Mouse (Mus musculus): ENCODE measurements at regions not wholly inside any gene's neighbourhood (a gene's known extent, or its start where the extent isn't known, plus 50 kb on each side); places are given as distances from the start of the nearest gene placed in this dataset.

GRCm38 (mm10) chr7:135818298-135818697, 102.1 kb upstream of the Mki67 start:
- Histone ChIP-seq H3K4me3 (ENCODE audit: control insufficient read depth in 1 of 2, insufficient read depth in 1 of 2, low read depth in 1 of 2, low read length in 2 of 2) (no peak overlapping the region), H3K4me2 (ENCODE audit: low read length) (no peak overlapping the region), H3K27me3 (ENCODE audit: control insufficient read depth, insufficient read depth, low read length) (no peaks in the 10 kb centered on the region), H3K36me3 (ENCODE audit: control insufficient read depth, insufficient read depth, low read length) (no peaks in the 10 kb centered on the region), H3K9me3 (ENCODE audit: control insufficient read depth, low read length) (no peaks in the 10 kb centered on the region), H3K9ac (ENCODE audit: low read length) (no peak overlapping the region), H3K27ac (replicated peaks in 1 of 2; ENCODE audit: control insufficient read depth in 1 of 2, insufficient read depth in 1 of 2, low read depth in 2 of 2, low read length in 2 of 2) (no peak overlapping the region), H3K4me1 (ENCODE audit: control insufficient read depth in 2 of 2, insufficient read depth in 2 of 2, low read length in 2 of 2) (no peaks in the 10 kb centered on the region)
- ATAC-seq (ENCODE audit: insufficient number of reproducible peaks, insufficient read depth, low FRiP score, low read depth): no peak
- 63% methylated on average over 3 of the region's 3 CpGs for WGBS

GRCm38 (mm10) chr7:135823884-135824750, 108.0 kb upstream of the Mki67 start:
- H3K9ac ChIP-seq (ENCODE audit: low read length): no peak overlapping the region
- H3K4me2 ChIP-seq (ENCODE audit: low read length): no peak overlapping the region
- no peaks in the 10 kb centered on the region for H3K9me3 ChIP-seq (ENCODE audit: control insufficient read depth, low read length)
- H3K4me3 ChIP-seq (ENCODE audit: control insufficient read depth in 1 of 2, insufficient read depth in 1 of 2, low read depth in 1 of 2, low read length in 2 of 2): no peak overlapping the region
- H3K36me3 ChIP-seq (ENCODE audit: control insufficient read depth, insufficient read depth, low read length): no peaks in the 10 kb centered on the region
- H3K4me1 ChIP-seq (ENCODE audit: control insufficient read depth in 2 of 2, insufficient read depth in 2 of 2, low read length in 2 of 2): no peaks in the 10 kb centered on the region
- ATAC-seq (ENCODE audit: insufficient number of reproducible peaks, insufficient read depth, low FRiP score, low read depth): no peak
- 73% methylated on average over 6 of the region's 6 CpGs for WGBS
- no peaks in the 10 kb centered on the region for H3K27me3 ChIP-seq (ENCODE audit: control insufficient read depth, insufficient read depth, low read length)
- no peak overlapping the region for H3K27ac ChIP-seq (replicated peaks in 1 of 2; ENCODE audit: control insufficient read depth in 1 of 2, insufficient read depth in 1 of 2, low read depth in 2 of 2, low read length in 2 of 2)

- Histone ChIP-seq H3K4me3 (ENCODE audit: control insufficient read depth in 1 of 2, insufficient read depth in 1 of 2, low read depth in 1 of 2, low read length in 2 of 2) (no peak overlapping the region), H3K36me3 (ENCODE audit: control insufficient read depth, insufficient read depth, low read length) (no peaks in the 10 kb centered on the region), H3K4me2 (ENCODE audit: low read length) (no peak overlapping the region), H3K27ac (replicated peaks in 1 of 2; ENCODE audit: control insufficient read depth in 1 of 2, insufficient read depth in 1 of 2, low read depth in 2 of 2, low read length in 2 of 2) (no peak overlapping the region), H3K9me3 (ENCODE audit: control insufficient read depth, low read length) (no peaks in the 10 kb centered on the region), H3K27me3 (ENCODE audit: control insufficient read depth, insufficient read depth, low read length) (no peaks in the 10 kb centered on the region), H3K4me1 (ENCODE audit: control insufficient read depth in 2 of 2, insufficient read depth in 2 of 2, low read length in 2 of 2) (no peaks in the 10 kb centered on the region), H3K9ac (ENCODE audit: low read length) (no peak overlapping the region)
- WGBS: 61% methylated on average over 2 of the region's 2 CpGs
- ATAC-seq (ENCODE audit: insufficient number of reproducible peaks, insufficient read depth, low FRiP score, low read depth): no peak
These were observed 113.1 kb upstream of the Mki67 start for GRCm38 (mm10) chr7:135829246-135829645.

GRCm38 (mm10) chr7:135833425-135833824, 117.3 kb upstream of the Mki67 start:
- Histone ChIP-seq H3K4me1 (ENCODE audit: control insufficient read depth in 2 of 2, insufficient read depth in 2 of 2, low read length in 2 of 2) (0 out of 4 replicates have a peak, but pooled peaks cover 0 to 2% of the 10 kb centered on the region in 2 experiments), H3K27me3 (ENCODE audit: control insufficient read depth, insufficient read depth, low read length) (peaks cover 11% of the 10 kb centered on the region; the same call in 1 of the 2 replicates), H3K4me3 (ENCODE audit: control insufficient read depth in 1 of 2, insufficient read depth in 1 of 2, low read depth in 1 of 2, low read length in 2 of 2) (no peak overlapping the region), H3K4me2 (ENCODE audit: low read length) (no peak overlapping the region), H3K9me3 (ENCODE audit: control insufficient read depth, low read length) (no peaks in the 10 kb centered on the region), H3K27ac (replicated peaks in 1 of 2; ENCODE audit: control insufficient read depth in 1 of 2, insufficient read depth in 1 of 2, low read depth in 2 of 2, low read length in 2 of 2) (no peak overlapping the region), H3K9ac (ENCODE audit: low read length) (no peak overlapping the region), H3K36me3 (ENCODE audit: control insufficient read depth, insufficient read depth, low read length) (no peaks in the 10 kb centered on the region)
- WGBS: 63% methylated on average over 9 of the region's 9 CpGs
- ATAC-seq (ENCODE audit: insufficient number of reproducible peaks, insufficient read depth, low FRiP score, low read depth): no peak

GRCm38 (mm10) chr7:135836808-135837733, 120.9 kb upstream of the Mki67 start:
- WGBS: 35% methylated on average over 12 of the region's 12 CpGs
- Histone ChIP-seq H3K4me1 (ENCODE audit: control insufficient read depth in 2 of 2, insufficient read depth in 2 of 2, low read length in 2 of 2) (0 out of 4 replicates have a peak, but pooled peaks cover 0 to 2% of the 10 kb centered on the region in 2 experiments), H3K27me3 (ENCODE audit: control insufficient read depth, insufficient read depth, low read length) (peaks cover 11% of the 10 kb centered on the region; the same call in 1 of the 2 replicates), H3K4me2 (ENCODE audit: low read length) (no peak overlapping the region), H3K9ac (ENCODE audit: low read length) (no peak overlapping the region), H3K36me3 (ENCODE audit: control insufficient read depth, insufficient read depth, low read length) (no peaks in the 10 kb centered on the region), H3K27ac (replicated peaks in 1 of 2; ENCODE audit: control insufficient read depth in 1 of 2, insufficient read depth in 1 of 2, low read depth in 2 of 2, low read length in 2 of 2) (no peak overlapping the region), H3K9me3 (ENCODE audit: control insufficient read depth, low read length) (no peaks in the 10 kb centered on the region), H3K4me3 (ENCODE audit: control insufficient read depth in 1 of 2, insufficient read depth in 1 of 2, low read depth in 1 of 2, low read length in 2 of 2) (no peak overlapping the region)
- ATAC-seq (ENCODE audit: insufficient number of reproducible peaks, insufficient read depth, low FRiP score, low read depth): no peak

- no peak overlapping the region for H3K4me3 ChIP-seq (ENCODE audit: control insufficient read depth in 1 of 2, insufficient read depth in 1 of 2, low read depth in 1 of 2, low read length in 2 of 2)
- H3K27ac ChIP-seq (replicated peaks in 1 of 2; ENCODE audit: control insufficient read depth in 1 of 2, insufficient read depth in 1 of 2, low read depth in 2 of 2, low read length in 2 of 2): no peak overlapping the region
- H3K9me3 ChIP-seq (ENCODE audit: control insufficient read depth, low read length): no peaks in the 10 kb centered on the region
- no peak overlapping the region for H3K4me2 ChIP-seq (ENCODE audit: low read length)
- H3K9ac ChIP-seq (ENCODE audit: low read length): no peak overlapping the region
- H3K36me3 ChIP-seq (ENCODE audit: control insufficient read depth, insufficient read depth, low read length): no peaks in the 10 kb centered on the region
- no peaks in the 10 kb centered on the region; a peak in 1 of 4 replicates for H3K4me1 ChIP-seq (ENCODE audit: control insufficient read depth in 2 of 2, insufficient read depth in 2 of 2, low read length in 2 of 2)
- 77% methylated on average over 5 of the region's 5 CpGs for WGBS
- no peak for ATAC-seq (ENCODE audit: insufficient number of reproducible peaks, insufficient read depth, low FRiP score, low read depth)
- H3K27me3 ChIP-seq (ENCODE audit: control insufficient read depth, insufficient read depth, low read length): 0 out of 2 replicates have a peak, but pooled peaks cover 11% of the 10 kb centered on the region
These were observed 127.9 kb upstream of the Mki67 start for GRCm38 (mm10) chr7:135844018-135844417.

GRCm38 (mm10) chr7:135847304-135847703, 131.1 kb upstream of the Mki67 start:
- no peak overlapping the region for H3K4me3 ChIP-seq (ENCODE audit: control insufficient read depth in 1 of 2, insufficient read depth in 1 of 2, low read depth in 1 of 2, low read length in 2 of 2)
- no peaks in the 10 kb centered on the region for H3K36me3 ChIP-seq (ENCODE audit: control insufficient read depth, insufficient read depth, low read length)
- H3K9ac ChIP-seq (ENCODE audit: low read length): no peak overlapping the region
- WGBS: 64% methylated on average over 9 of the region's 9 CpGs
- H3K4me1 ChIP-seq (ENCODE audit: control insufficient read depth in 2 of 2, insufficient read depth in 2 of 2, low read length in 2 of 2): no peaks in the 10 kb centered on the region; a peak in 1 of 4 replicates
- peaks cover 17% of the 10 kb centered on the region; the same call in 1 of the 2 replicates for H3K27me3 ChIP-seq (ENCODE audit: control insufficient read depth, insufficient read depth, low read length)
- no peak overlapping the region for H3K27ac ChIP-seq (replicated peaks in 1 of 2; ENCODE audit: control insufficient read depth in 1 of 2, insufficient read depth in 1 of 2, low read depth in 2 of 2, low read length in 2 of 2)
- H3K4me2 ChIP-seq (ENCODE audit: low read length): no peak overlapping the region
- ATAC-seq (ENCODE audit: insufficient number of reproducible peaks, insufficient read depth, low FRiP score, low read depth): no peak
- H3K9me3 ChIP-seq (ENCODE audit: control insufficient read depth, low read length): no peaks in the 10 kb centered on the region

All from heart, embryonic 14.5 days (tissue).